Mouse (Mus musculus): Measurements from ENCODE around the gene Exo5. TPM values are rescaled to one million over a fixed set of nuclear protein-coding genes. Genes with fewer than 3 reads are reported as not detected.

The Exo5 gene
- total RNA-seq, 4 experiments from 2014 or later = 2.6 to 3.4 (median 2.9) TPM

Small RNA genes lying within 50 kb of the gene (microRNA-seq; reads per million reads assigned to microRNA genes)
- not detected for gene Mir7015

Other genes with a start within 250 kb of the Exo5 start
- gene Kcnq4, start 176.4 kb downstream of the Exo5 start, total RNA-seq (2022) = 1 to 10 TPM; 1.6 to 2.4 (median 2.2) TPM
- 10 to 100 TPM; 52.4 to 55.1 (median 54.4) TPM for gene Nfyc, start 93.4 kb downstream of the Exo5 start, total RNA-seq (2022)
- gene Rims3, start 70.2 kb downstream of the Exo5 start, total RNA-seq (2022) = under 1 TPM in 3 of 4 experiments, not detected in 1; 0.06 to 0.14 (median 0.08) TPM
- 1 to 10 TPM in 2 of 4 experiments, under 1 TPM in 2; 0.69 to 1.7 (median 1.2) TPM for gene Zfp69, start 26.7 kb upstream of the Exo5 start, total RNA-seq (2022)
- gene Smap2, start 92.2 kb upstream of the Exo5 start, total RNA-seq (2022) = 10 to 100 TPM; 39.1 to 57.5 (median 49.1) TPM
- gene Col9a2, start 114.4 kb upstream of the Exo5 start, total RNA-seq (2022) = not detected
- gene Zmpste24, start 173.2 kb upstream of the Exo5 start, total RNA-seq (2022) = 10 to 100 TPM; 21.7 to 28.5 (median 24.3) TPM
- gene Tmco2, start 184.2 kb upstream of the Exo5 start, total RNA-seq (2022) = not detected

Measured in heart, adult 8-10 months (tissue).